Mouse (Mus musculus) embryonic facial prominence, embryonic 13.5 days (tissue): ENCODE results near the gene 1700069L16Rik. TPM values are rescaled to one million over a fixed set of nuclear protein-coding genes. Genes with fewer than 3 reads are reported as not detected.

Source experiments
- ATAC-seq: fragments of 200-750 bp; cut with Nextera tagmentation; 2 replicates; pipeline ENCODE4 v1.8.0; 2017; ENCODE audit warnings: low read depth; ENCODE audit not compliant: insufficient number of reproducible peaks, insufficient read depth, low FRiP score, low TSS enrichment
- H3K27ac ChIP-seq: fragments of 300-500 bp; sonication (generic); 2 replicates; pipeline ENCODE4 v1.5.1; 2015; ENCODE audit warnings: moderate library complexity, mild to moderate bottlenecking, inconsistent platforms
- H3K27me3 ChIP-seq: fragments of 300-500 bp; sonication (generic); 2 replicates; pipeline ENCODE4 v1.6.1; 2015; ENCODE audit warnings: mild to moderate bottlenecking, inconsistent platforms
- H3K36me3 ChIP-seq: fragments of 300-500 bp; sonication (generic); 2 replicates; pipeline ENCODE4 v1.6.1; 2015; ENCODE audit warnings: mild to moderate bottlenecking, inconsistent platforms
- H3K4me1 ChIP-seq: fragments of 300-500 bp; sonication (generic); 2 replicates; pipeline ENCODE4 v1.6.1; 2015; ENCODE audit warnings: inconsistent platforms
- H3K4me2 ChIP-seq: fragments of 300-500 bp; sonication (generic); 2 replicates; pipeline ENCODE4 v1.6.1; 2015; ENCODE audit warnings: moderate library complexity, mild to moderate bottlenecking, inconsistent platforms
- H3K4me3 ChIP-seq: fragments of 300-500 bp; sonication (generic); 2 replicates; pipeline ENCODE4 v1.5.1; 2015; ENCODE audit warnings: mild to moderate bottlenecking, inconsistent platforms
- H3K9ac ChIP-seq: fragments of 300-500 bp; sonication (generic); 2 replicates; pipeline ENCODE4 v1.6.1; 2015; ENCODE audit warnings: mild to moderate bottlenecking, inconsistent platforms
- H3K9me3 ChIP-seq: fragments of 300-500 bp; sonication (generic); 2 replicates; pipeline ENCODE4 v1.6.1; 2016; ENCODE audit warnings: inconsistent platforms
- WGBS: fragments of 180-500 bp; shearing (Covaris S2); methylation state at CpG from one replicate; pipeline ENCODE4 v1.1.7; 2015; ENCODE audit warnings: mixed read lengths; 5-methylcytosine and 5-hydroxymethylcytosine counted together
- polyA plus RNA-seq: library from polyadenylated mRNA; unstranded; fragments of >200 nt; fragmentation: Nextera tagmentation; extraction: Ambion mirVana; gene quantifications from 2 replicates; pipeline ENCODE4 v1.2.1, GENCODE M21; 2015

Gene 1700069L16Rik
- polyA plus RNA-seq, result not detected in 2 replicates

DNA sequence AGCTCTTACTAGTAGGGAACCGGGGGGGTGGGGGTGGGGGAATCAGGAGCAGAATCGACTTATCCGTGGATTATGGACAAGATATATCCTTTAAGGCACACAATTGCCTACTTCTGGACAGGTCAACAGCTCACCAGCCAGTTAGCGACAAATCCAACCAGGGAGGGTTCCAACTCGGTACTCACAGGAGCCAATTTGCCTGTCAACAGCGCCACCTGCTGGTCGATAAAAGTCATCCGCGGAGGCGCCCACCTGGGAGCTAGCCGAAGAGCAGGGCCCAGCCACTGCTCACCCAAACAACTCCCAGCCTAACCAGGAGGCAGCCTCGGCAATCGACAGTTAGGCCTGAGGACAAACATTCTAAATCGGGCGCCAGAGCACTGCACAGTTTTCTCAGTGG lies at the start of gene 1700069L16Rik:
Gene 1700069L16Rik, minus strand, starts transcription at position 327 of the 400 bp plus-strand sequence.
- Histone ChIP-seq H3K4me2 (no peak within 1 kb of the TSS), H3K9me3 (no peaks in the 10 kb centered on the region), H3K27ac (no peak within 1 kb of the TSS), H3K4me1 (0 out of 2 replicates have a peak, but pooled peaks cover 5% of the 10 kb centered on the region), H3K27me3 (0 out of 2 replicates have a peak, but pooled peaks cover 8% of the 10 kb centered on the region), H3K9ac (no peak within 1 kb of the TSS), H3K36me3 (no peaks in the 10 kb centered on the region), H3K4me3 (no peak within 1 kb of the TSS)
- ATAC-seq, result no peak
- 3% methylated on average over 15 of the region's 15 CpGs for WGBS

DNA sequence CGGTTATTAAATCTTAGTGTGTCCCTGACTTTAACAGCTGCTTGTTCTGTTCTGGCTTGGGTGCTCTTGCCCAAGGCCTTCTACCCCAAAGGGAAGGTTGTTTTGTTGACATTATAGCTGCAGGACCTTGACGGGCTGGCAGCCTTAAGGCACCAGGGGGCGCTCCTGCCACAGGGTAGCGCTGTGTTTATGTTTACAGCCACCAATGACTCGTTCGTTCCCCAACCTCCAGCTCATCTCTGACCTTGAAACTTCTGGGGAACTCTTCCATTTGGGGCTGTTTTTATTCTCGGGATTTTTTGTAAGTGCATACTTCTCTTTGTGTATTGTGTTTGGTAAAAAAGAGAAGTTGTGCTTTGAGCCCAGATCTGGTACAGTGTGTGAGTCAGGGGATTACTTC lies 49.1 kb upstream of the 1700069L16Rik start:
- H3K4me1 ChIP-seq, result peaks cover 36% of the 10 kb centered on the region
- peaks cover 46% of the 10 kb centered on the region for H3K36me3 ChIP-seq
- ATAC-seq, result no peak
- H3K27ac ChIP-seq, result no peak overlapping the region
- H3K4me2 ChIP-seq, result peak overlapping the region; percentile 83
- H3K9me3 ChIP-seq, result no peaks in the 10 kb centered on the region
- H3K9ac ChIP-seq, result peak overlapping the region; percentile 80
- 1% methylated on average over 7 of the region's 7 CpGs for WGBS
- no peaks in the 10 kb centered on the region for H3K27me3 ChIP-seq
- peak overlapping the region; percentile 93 for H3K4me3 ChIP-seq

DNA sequence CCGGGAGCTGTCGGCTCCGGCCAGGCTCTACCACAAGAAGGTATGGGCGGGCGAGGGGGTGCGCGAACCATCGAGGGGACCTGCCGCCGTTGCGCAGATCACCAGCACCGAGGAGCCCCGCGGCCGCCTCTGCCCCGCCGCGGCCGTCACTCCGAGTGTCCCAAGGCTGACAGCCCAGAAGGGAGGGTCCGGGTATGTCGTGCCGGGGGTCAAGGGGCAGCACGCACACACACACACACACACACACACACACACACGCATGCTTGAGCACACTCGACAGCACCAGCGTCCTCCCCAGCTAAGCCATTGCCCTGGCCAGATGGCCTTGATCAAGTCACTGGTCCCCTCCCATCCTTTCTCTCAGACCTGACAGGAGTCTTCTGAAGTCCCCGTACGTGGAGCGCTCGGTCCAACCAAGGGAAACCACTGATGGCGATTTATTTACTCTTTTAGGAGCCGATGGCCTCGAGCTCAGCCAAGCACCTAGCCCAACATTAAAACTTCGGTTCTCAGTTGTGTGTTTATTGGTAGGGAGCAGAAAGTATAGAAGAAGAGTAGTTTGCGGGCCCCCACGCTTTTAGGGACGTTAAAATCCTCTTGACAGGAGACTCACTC lies 48.4 kb upstream of the 1700069L16Rik start:
- Histone ChIP-seq H3K36me3 (peaks cover 48% of the 10 kb centered on the region), H3K4me3 (peak overlapping the region; percentile 93), H3K4me2 (peak overlapping the region; percentile 83), H3K27me3 (no peaks in the 10 kb centered on the region), H3K4me1 (peaks cover 31% of the 10 kb centered on the region), H3K27ac (peak overlapping the region; percentile 98), H3K9me3 (no peaks in the 10 kb centered on the region), H3K9ac (peak overlapping the region; percentile 80)
- ATAC-seq, result peak; percentile 8; the same call in 1 of the 2 replicates
- WGBS, result under 1% methylated on average over 34 of the region's 38 CpGs

GRCm38 (mm10) chr5:113772450-113772895 lies 47.9 kb upstream of the 1700069L16Rik start, which contains the start of the genes Sart3 and Iscu:
Gene Sart3, minus strand, starts transcription at chr5:113772510.
Gene Iscu, plus strand, starts transcription at chr5:113772748.
- Histone ChIP-seq H3K4me3 (peak within 1 kb of the TSS; percentile 93), H3K27ac (peak within 1 kb of the TSS; percentile 98), H3K4me2 (peak within 1 kb of the TSS; percentile 83), H3K9ac (peak within 1 kb of the TSS; percentile 96), H3K27me3 (no peaks in the 10 kb centered on the region), H3K4me1 (peaks cover 31% of the 10 kb centered on the region), H3K36me3 (peaks cover 49% of the 10 kb centered on the region), H3K9me3 (no peaks in the 10 kb centered on the region)
- ATAC-seq, result peak; percentile 86
- under 1% methylated on average over 45 of the region's 49 CpGs for WGBS

DNA sequence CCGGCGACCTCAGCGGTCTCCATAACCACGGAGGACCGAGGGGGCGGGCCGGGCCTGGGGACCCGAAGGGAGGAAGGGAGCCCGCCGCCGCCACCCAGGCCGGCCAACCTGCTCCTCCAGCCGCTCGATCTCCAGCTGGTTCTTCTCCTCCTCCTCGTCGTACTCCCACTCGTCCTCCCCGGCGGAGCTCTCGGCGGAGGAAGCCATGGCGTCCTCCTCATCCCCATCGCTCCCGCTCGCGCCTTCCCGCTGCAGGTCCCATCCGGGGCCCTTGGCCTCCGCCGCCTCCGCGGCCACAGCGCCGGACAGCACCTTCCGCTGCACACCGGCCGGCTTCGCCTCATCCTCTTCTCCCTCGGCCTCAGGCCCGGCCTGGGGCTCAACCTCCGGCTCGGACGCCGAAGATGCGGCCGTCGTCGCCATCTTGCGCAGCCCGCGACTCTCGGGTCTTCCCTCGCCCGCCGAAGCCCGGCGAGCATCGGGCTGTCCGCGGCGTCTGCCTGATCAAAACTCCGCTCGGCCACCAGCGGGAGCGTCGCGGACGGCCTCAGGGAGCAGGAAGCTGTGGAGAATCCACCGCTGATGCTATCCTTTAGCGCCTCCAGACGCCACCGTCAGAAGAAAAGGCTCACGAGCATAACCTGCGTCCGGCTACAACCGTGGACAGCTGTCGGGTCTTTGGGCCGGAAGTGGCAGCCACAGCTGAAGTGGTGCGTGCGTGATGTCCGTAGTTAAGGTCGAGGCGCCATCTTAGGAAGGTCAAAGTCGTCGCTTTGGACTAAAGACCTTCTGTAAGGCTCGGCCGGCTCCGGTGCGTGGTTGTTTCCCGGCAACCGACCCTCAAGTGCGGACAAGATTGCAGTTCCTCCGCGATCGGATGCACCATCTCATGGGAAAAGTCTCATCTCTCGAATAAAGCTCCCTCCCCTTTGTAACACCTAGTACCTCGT lies 46.9 kb upstream of the 1700069L16Rik start:
- peaks cover 49% of the 10 kb centered on the region for H3K36me3 ChIP-seq
- WGBS, result under 1% methylated on average over 97 of the region's 97 CpGs

DNA sequence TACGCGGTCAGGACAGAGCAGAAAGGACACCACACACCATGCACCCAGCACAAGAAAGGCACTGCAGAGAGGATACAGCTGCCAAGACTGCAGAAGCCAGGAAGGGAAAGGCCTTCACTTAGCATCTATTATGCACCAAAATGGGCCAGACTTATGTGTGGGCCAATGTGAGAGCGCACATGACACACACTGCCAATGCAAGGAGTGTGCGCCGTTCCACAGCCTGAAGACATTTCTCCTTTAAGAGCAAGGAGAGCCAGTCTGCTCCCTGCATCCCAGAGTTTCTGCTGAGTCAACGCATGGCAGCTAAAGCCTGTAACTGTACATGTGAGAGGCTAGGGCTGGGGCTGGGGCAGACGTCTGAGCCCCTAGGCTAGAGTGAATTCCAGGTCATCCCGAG lies 44.2 kb upstream of the 1700069L16Rik start:
- Histone ChIP-seq H3K27ac (no peak overlapping the region), H3K27me3 (no peaks in the 10 kb centered on the region), H3K9me3 (no peaks in the 10 kb centered on the region), H3K9ac (no peak overlapping the region), H3K4me1 (peaks cover 29% of the 10 kb centered on the region), H3K4me3 (no peak overlapping the region), H3K36me3 (peaks cover 40% of the 10 kb centered on the region), H3K4me2 (no peak overlapping the region)
- WGBS, result 87% methylated on average over 8 of the region's 8 CpGs
- no peak for ATAC-seq

More for the DNA sequence above, 46.9 kb upstream of the 1700069L16Rik start:
- Histone ChIP-seq H3K4me2 (peak overlapping the region; percentile 83), H3K9me3 (no peaks in the 10 kb centered on the region), H3K9ac (peak overlapping the region; percentile 96), H3K4me3 (peak overlapping the region; percentile 93), H3K4me1 (peaks cover 31% of the 10 kb centered on the region), H3K27ac (peak overlapping the region; percentile 98), H3K27me3 (no peaks in the 10 kb centered on the region)
- peak; percentile 54 for ATAC-seq

- Histone ChIP-seq H3K27me3 (no peaks in the 10 kb centered on the region), H3K4me1 (peaks cover 21% of the 10 kb centered on the region), H3K4me2 (no peak overlapping the region), H3K36me3 (peaks cover 69% of the 10 kb centered on the region), H3K4me3 (no peak overlapping the region), H3K9ac (no peak overlapping the region), H3K27ac (no peak overlapping the region), H3K9me3 (no peaks in the 10 kb centered on the region)
- ATAC-seq, result no peak
- WGBS, result 91% methylated on average over 13 of the region's 13 CpGs
These were observed 41.3 kb upstream of the 1700069L16Rik start for GRCm38 (mm10) chr5:113765641-113766526.

- H3K9ac ChIP-seq, result no peak overlapping the region
- WGBS, result 84% methylated on average over 7 of the region's 7 CpGs
- H3K27me3 ChIP-seq, result no peaks in the 10 kb centered on the region
- peaks cover 82% of the 10 kb centered on the region for H3K36me3 ChIP-seq
- H3K4me1 ChIP-seq, result peaks cover 9% of the 10 kb centered on the region
- no peak overlapping the region for H3K27ac ChIP-seq
- no peaks in the 10 kb centered on the region for H3K9me3 ChIP-seq
- no peak overlapping the region for H3K4me2 ChIP-seq
- no peak for ATAC-seq
- H3K4me3 ChIP-seq, result no peak overlapping the region
These were observed 39.9 kb upstream of the 1700069L16Rik start for GRCm38 (mm10) chr5:113764426-113764825.

DNA sequence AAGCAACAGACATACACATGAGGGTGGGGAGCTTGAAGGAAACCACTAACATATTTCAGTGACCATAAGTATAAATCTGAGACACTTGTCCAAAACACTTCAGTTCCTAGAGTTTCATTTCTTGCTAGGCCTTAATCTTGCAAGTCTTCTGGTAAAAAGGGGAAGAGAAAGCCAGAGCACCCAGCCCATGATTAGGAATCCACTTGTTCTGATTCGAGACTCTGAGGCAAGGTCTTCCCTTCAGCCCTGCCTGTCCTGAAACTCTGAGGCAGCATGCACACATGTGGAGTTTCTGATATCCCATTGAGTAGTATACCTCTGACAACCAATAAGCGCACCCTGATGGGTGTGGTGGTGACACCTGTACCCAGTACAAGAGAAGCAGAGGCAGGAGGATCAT lies 37.0 kb upstream of the 1700069L16Rik start:
- Histone ChIP-seq H3K27ac (no peak overlapping the region), H3K9ac (no peak overlapping the region), H3K9me3 (no peaks in the 10 kb centered on the region), H3K4me1 (0 out of 2 replicates have a peak, but pooled peaks cover 3% of the 10 kb centered on the region), H3K36me3 (peaks cover 85% of the 10 kb centered on the region), H3K4me2 (no peak overlapping the region), H3K4me3 (no peak overlapping the region), H3K27me3 (no peaks in the 10 kb centered on the region)
- 96% methylated on average over 2 of the region's 2 CpGs for WGBS
- ATAC-seq, result no peak

- Histone ChIP-seq H3K4me3 (no peak overlapping the region), H3K4me1 (no peaks in the 10 kb centered on the region), H3K27ac (no peak overlapping the region), H3K27me3 (no peaks in the 10 kb centered on the region), H3K9me3 (no peaks in the 10 kb centered on the region), H3K4me2 (no peak overlapping the region), H3K36me3 (peaks cover 98% of the 10 kb centered on the region), H3K9ac (0 out of 2 replicates have a peak overlapping the region, but pooled peaks have one; percentile 36)
- WGBS, result 88% methylated on average over 15 of the region's 15 CpGs
- no peak for ATAC-seq
These were observed 30.9 kb upstream of the 1700069L16Rik start for GRCm38 (mm10) chr5:113755347-113756030.
